Mouse (Mus musculus): ENCODE measurements around the gene Chil5.
A peak's percentile ranks its signal among the peaks of the same experiment; 100 is the strongest.
"Not testable (repeated sequence)": the region's sequence is repeated elsewhere in the genome, so short reads cannot be mapped to it uniquely, and the experiment has no call there.

The Chil5 gene

GRCm38 (mm10) chr3:106032781-106033180 lies at the start of gene Chil5:
Chil5 (minus strand) TSS chr3:106032814.
- no peak for DNase-seq

DNA sequence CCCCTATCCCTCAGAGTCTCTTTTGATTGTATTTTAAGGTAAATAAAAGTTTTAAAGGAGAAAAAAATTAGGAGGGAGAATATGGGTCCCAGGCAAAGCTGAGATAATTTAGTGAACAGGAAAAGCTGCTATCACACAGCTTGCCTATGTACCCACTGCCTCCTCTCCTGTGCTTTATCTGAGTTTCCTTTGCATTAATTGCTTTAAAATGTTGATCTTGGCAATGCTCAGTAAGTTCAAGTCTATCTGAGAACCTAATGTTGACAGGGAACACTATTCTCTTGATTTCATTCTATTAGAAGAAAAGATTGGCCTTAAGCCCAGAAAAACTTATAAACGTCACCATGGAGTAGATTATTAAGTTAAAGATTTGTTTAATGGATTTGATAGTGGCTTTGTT lies 42.2 kb upstream of the Chil5 start:
- no peak for DNase-seq

GRCm38 (mm10) chr3:106070994-106071393 lies 38.4 kb upstream of the Chil5 start:
- DNase-seq = no peak

DNA sequence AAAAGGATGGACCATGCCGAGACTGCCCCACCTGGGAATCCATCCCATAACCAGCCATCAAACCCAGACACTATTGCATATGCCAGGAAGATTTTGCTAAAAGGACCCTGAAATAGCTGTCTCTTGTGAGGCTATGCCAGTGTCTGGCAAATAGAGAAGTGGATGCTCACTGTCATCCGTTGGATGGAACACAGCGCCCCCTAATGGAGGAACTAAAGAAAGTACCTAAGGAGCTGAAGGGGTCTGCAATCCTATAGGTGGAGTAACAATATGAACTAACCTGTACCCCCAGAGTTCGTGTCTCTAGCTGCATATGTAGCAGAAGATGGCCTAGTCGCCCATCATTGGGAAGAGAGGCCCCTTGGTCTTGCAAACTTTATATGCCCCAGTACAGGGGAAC lies 35.1 kb upstream of the Chil5 start:
- DNase-seq = not testable (repeated sequence)

- no peak for DNase-seq
Observed at GRCm38 (mm10) chr3:106057966-106058365, 25.4 kb upstream of the Chil5 start.

DNA sequence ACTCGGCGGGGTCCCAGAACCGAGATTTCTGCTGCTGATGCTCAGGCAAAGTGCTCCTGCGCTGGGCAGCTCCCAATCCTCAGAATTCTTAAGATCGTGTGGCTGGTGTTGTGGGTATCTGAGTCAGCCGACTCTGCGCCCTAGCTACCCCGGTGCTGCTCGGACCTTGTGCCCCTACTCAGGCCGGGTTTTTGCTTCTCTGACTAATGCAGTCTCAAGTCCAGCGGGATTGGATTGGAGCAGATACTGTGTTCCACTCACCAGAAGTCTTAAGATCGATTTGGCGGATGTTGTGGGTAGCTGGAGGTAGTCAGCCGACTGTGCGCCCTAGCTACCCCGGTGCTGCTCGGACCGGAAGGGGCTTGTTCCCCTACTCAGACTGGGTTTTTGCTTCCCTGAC lies 19.3 kb upstream of the Chil5 start:
- no peak for DNase-seq

GRCm38 (mm10) chr3:106040306-106040705 lies 7.7 kb upstream of the Chil5 start:
- DNase-seq = no peak

- DNase-seq = no peak
Observed at GRCm38 (mm10) chr3:106024135-106024534, 8.5 kb downstream of the Chil5 start.

DNA sequence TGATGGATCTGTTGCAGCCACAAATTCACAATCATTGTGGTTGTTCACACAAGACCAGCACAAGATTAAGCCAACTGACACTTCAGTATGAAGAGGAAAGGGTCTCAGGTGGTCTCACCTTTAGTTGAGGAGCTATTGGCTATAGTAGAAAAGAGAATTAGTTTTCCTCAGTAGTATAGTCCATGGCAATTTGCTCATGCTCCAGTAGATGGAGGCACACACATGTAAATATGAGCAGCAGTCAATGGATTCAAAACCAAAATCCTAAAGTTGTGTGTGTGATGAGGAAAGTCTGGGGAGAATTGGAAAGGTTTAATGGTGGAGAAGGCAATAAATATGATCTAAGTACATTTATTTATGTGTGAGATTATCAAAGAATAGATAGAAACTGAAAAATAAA lies 10.8 kb downstream of the Chil5 start:
- DNase-seq = no peak

DNA sequence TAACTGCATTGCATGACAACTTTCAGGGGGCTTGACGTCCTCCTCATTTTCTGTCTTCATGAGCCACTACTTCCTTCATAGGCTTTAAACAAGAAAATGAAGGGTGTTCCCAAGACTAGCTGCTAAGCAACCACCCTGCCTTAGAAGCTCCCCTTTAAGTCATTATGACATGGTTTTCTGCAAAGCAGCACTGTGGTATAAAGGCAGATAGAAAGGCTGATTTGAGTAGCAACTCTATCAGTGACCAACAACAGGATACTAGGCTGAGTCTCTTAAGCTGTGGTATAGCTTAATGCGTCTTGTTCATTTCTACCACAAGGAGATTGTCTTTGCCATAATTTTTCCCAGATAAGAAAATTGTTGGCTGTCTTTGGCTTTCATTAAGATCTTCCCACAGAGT lies 18.1 kb downstream of the Chil5 start, which contains the start of gene Pifo:
Pifo (minus strand) TSS at position 101 of the 400 bp plus-strand sequence.
- DNase-seq = no peak

- DNase-seq = not testable (repeated sequence)
Observed at GRCm38 (mm10) chr3:106003360-106003759, 29.3 kb downstream of the Chil5 start.

DNA sequence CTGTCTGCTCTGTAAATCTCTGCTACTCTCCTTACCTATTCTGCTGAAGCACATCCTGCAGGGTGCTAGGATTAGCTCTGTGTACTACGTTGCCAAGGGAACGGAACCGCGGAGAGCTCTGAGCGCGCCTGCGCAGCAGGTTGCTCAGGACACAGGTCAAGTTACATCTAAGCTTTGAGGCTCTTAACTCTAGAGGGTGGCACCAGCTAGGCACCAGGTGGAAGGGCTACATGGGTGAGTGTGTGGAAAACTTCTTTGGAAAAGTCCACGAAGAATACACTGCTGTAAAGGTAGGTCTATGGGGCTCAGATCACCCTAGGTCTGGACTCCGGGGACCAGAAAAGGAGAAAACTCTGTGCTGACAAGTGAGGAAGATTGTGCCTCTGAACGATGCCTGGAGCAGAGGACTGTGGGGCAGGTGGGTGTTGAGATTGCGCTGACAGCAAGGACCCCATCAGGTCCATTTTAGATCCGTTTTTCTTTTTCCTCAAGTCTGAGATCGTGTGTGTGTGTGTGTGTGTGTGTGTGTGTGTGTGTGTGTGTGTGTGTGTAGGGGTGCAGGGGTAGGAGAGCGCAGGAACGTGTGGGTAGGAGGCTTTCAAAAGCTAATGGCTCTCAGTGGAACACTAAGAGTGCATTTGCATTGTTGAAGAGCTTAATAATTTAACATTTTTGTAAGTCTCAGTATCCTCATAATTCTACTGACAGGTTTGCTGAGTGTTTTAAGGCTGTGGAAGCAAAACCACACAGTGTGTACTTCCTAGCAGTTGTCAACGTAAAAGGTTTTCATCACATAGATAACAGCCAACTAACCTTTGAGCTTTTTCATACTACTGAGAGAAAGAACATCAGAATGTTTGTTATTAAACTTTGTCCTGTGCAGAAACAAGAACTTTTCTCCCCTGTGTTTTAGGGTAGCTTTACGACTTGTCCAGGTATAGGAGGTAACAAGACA lies 30.9 kb downstream of the Chil5 start:
- peak; percentile 12 to 30 for DNase-seq

DNA sequence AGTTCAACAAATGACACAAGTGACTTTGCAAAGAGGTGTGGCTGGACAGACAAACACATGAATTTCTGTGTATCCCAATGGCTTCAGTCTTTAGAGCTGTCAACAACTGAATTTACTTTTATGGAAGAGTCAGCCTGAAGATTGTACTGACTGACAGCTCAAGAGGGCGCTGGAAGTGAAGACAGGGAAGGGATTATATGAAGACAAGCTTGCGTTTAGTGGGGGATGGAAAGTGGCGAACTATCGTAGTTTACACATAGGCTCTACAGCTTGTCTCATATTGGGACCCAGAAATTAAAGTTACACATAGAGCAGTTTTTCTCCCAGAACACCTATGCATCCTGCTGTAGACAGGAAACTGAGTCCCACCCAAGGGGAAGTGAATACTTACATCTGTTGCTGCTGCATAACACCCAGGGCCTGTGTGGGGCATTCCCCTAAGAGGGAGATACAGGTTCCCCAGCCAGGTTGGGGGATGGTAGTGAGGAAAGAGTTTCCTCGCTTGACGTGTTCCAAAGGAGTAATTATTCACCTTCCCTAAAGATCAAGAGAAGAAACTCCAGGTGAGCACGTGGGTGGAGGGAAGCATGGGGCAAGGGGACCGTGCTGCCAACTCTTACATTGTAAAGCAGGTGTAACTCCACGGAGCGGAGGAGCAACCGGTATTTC lies 31.8 kb downstream of the Chil5 start:
- no peak for DNase-seq

- DNase-seq = no peak
Observed at GRCm38 (mm10) chr3:105994730-105995129, 37.9 kb downstream of the Chil5 start.

DNA sequence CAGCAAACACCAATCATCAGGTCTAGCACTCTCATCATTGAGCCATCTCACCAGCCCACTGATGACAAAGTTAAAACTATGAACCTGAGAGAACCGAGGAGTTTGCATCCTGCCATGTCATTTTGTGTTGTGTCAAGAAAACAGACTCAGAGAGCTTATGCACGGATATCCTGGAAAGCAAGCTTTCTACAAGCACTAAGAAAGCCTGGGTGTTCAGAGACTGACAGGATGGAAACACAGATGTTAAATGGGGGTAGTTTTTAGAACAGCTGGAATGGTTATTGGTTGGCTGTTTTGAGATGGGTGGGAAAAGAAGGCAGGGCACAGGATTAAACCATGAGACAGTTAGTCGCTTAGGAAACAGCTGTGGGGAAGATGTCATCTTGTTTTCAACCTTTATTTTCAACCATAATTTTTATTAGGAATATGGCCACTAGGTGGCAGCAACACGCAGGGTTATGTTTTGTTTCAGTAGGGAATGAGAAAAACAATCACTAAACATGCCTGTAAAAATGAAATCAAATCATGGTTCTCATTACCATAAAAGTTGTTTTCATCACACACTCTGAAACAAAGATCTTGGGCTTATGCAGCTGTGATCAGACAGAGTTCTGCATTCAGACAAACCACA lies 40.8 kb downstream of the Chil5 start:
- DNase-seq = no peak

DNA sequence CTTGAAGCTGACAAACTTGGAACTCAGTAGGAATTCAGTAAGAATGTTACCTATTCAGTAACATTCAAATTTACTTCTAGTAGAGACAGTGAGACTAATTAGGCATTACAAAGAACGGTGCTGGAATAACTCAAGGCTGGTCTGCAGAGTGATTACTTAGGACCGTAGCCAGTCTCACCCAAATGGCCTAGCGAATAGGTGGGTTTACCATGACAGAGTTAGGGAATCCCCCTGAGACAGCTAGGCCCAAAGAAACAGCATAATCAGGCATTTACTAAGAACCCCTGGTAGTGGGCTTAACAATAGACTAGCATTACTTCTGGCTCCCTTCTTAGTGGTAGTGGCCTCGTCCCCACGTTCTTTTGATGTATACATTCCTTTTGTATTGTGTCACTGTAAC lies 43.0 kb downstream of the Chil5 start:
- DNase-seq = not testable (repeated sequence)

DNA sequence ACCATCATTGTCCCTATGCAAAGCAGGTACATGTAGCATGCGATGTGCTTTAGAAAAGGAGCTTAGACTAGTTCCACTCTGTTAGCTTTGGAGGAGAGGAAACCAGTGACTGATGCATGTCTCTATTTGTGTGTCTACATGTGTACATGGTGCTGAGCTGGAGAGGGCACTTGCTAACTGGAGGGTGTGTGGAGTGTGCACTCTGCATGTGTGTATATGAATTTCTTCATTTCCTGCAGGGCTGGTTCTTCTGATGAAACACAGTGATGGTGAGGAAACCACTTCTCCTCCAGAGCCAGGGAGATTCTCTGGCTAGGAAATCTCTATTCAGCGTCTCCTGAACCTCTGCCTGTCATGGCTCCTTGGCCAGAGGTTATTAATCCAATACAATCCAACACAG lies 58.4 kb downstream of the Chil5 start:
- DNase-seq = no peak

DNA sequence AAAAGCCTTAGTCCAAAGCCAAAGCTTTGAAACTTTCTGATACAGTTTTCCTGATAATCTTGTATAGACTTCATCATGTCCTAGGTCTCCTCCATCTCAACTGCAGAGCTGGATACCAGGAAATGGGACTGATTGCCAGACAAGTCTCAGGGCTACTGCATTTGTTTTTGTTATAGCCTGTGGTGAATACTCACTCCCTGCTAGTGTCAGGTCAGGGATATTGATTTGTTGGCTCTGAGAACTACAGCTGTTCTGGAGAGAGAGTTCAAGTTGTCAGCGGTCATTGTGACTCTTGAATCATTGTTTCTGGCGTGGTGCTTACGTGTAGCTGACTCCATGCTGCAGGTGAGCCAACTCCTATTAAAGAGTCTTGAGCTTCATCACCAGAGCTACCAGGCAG lies 59.2 kb downstream of the Chil5 start, which contains the start of gene Ovgp1:
Ovgp1 (plus strand) TSS at position 301 of the 400 bp plus-strand sequence.
- DNase-seq = no peak

DNA sequence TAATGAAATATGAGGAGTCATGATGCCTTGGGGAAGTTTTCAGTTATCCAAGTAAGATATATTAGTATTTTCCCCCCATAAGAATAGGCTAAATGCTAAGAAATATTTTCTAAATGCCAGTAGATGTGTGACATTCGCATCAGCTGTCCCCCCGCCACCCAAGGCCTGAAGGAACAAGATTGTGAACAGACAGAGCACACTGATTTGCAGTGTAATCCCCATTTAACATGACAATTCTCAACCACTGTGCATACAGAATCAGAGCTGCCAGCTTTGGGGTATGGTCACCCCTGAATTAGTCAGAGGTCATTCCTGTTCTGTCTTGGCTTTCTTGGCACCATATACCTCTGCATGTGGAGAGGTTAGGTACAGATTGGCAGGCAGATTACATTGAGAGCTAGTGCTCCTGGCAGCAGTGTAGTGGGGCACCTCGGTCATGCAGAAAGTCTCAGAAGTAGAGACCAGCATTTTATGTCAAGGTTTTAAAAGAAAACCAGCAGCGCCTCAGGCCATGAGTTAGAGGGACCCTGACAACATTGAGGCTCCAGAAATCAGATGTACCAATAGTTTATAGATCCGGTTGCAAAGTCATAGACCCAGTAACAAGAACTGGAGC lies 60.7 kb downstream of the Chil5 start:
- no peak for DNase-seq
